Mouse (Mus musculus) bone marrow macrophage, adult 2 months (primary cell): ENCODE results near the gene Oxa1l. TPM values are rescaled to one million over a fixed set of nuclear protein-coding genes. Genes with fewer than 3 reads are reported as not detected.
"Not testable (repeated sequence)": the region's sequence is repeated elsewhere in the genome, so short reads cannot be mapped to it uniquely, and the experiment has no call there.

Experiments used
- H3K27ac ChIP-seq: 2 replicates; pipeline ENCODE4 v1.5.1; 2012; ENCODE audit warnings: low read depth, low read length; ENCODE audit not compliant: insufficient read depth
- H3K4me1 ChIP-seq: 2 replicates; pipeline ENCODE4 v1.6.1; 2012; ENCODE audit warnings: low read length; ENCODE audit not compliant: control insufficient read depth, insufficient read depth
- H3K4me3 ChIP-seq: 2 replicates; pipeline ENCODE4 v1.5.1; 2012; ENCODE audit warnings: mild to moderate bottlenecking, low read length, moderate library complexity; ENCODE audit not compliant: insufficient read depth
- CTCF ChIP-seq: IDR thresholded peaks from 2 replicates; pipeline ENCODE4 v1.5.1; 2012; ENCODE audit warnings: low read depth, mild to moderate bottlenecking, low read length, moderate library complexity
- POLR2A ChIP-seq: IDR thresholded peaks from 2 replicates; pipeline ENCODE4 v1.6.1; 2012; ENCODE audit warnings: mild to moderate bottlenecking, low read depth, low read length, borderline replicate concordance
- polyA plus RNA-seq: library from polyadenylated mRNA; stranded (reverse); fragments of >200 nt; gene quantifications from 2 replicates; pipeline ENCODE4 v1.2.4, GENCODE M21; 2012; ENCODE audit not compliant: missing spikeins, insufficient read depth, insufficient read length

Oxa1l gene
- polyA plus RNA-seq, 1 experiment = 93.1 TPM

DNA sequence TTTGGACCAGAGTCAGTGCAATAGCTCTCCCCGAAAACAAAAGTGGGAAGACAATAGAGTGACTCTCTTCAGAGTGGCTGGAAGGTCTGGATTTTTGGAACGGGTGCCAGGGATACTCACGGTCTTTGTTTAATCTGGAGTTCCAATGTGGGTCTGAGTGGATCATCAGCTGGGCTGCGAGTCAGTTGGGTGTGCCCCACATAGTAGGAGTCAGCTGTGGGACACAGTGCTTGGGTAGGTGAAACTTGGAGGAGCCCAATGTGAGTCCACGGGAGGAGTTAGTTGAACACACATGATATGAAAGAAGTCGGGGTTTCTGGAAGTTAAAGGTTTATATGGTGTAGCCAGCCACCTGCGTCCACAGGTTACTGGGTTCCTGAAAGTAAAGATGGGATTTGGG is 19.8 kb upstream of the Oxa1l start:
- Histone ChIP-seq H3K27ac (no peak overlapping the region), H3K4me1 (no peaks in the 10 kb centered on the region), H3K4me3 (no peak overlapping the region)
- TF ChIP-seq POLR2A = no peak
- TF ChIP-seq CTCF = no peak

GRCm38 (mm10) chr14:54341807-54342206 is 18.8 kb upstream of the Oxa1l start:
- not testable (repeated sequence) for H3K27ac ChIP-seq, H3K4me3 ChIP-seq, H3K4me1 ChIP-seq

- not testable (repeated sequence) for H3K27ac ChIP-seq, H3K4me1 ChIP-seq
- H3K4me3 ChIP-seq = peak overlapping the region; percentile 61
Observed at GRCm38 (mm10) chr14:54350773-54351541, 9.7 kb upstream of the Oxa1l start.

GRCm38 (mm10) chr14:54352314-54352713 is 8.3 kb upstream of the Oxa1l start:
- no peak for TF ChIP-seq POLR2A
- TF ChIP-seq CTCF = no peak
- Histone ChIP-seq H3K4me1 (0 out of 2 replicates have a peak, but pooled peaks cover 2% of the 10 kb centered on the region), H3K27ac (no peak overlapping the region), H3K4me3 (no peak overlapping the region)

DNA sequence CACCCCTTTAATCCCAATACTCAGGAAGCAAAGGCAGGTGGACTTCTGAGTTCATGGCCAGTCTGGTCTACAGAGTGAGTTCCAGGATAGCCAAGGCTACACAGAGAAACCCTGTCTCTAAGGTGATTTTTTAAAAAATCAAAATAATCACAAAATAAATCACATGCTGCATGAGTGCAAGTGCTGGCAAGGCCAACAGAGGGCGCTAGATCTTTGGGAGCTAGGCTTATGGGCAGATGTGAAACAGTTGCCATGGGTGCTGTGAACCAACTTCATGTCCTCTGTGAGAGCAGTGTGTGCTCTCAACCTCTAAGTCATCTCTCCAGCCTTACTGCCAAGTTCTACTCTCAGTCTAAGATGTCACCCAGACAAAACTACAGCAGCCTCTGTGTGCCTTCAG is 6.2 kb upstream of the Oxa1l start:
- Histone ChIP-seq H3K4me1 (0 out of 2 replicates have a peak, but pooled peaks cover 2% of the 10 kb centered on the region), H3K4me3 (no peak overlapping the region), H3K27ac (no peak overlapping the region)
- TF ChIP-seq CTCF = no peak
- no peak for TF ChIP-seq POLR2A

DNA sequence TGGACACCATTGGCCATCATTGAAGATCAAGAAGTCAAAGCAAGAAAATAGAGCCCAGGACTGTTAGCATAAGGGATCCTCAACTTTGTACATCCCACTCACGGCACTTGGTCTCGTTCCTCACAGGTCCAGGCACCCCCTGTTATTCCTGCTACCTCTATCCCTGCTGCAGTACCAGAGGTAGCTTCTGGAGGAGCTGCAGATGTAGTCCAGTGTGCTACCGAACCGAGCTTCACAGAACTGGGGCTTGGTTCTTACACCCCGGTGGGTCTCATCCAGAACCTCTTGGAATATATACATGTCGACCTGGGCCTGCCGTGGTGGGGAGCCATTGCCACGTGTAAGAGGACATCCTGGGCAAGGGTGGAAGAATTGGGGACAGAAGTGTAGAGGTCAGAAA is 2.5 kb downstream of the Oxa1l start:
- no peak overlapping the region for H3K27ac ChIP-seq
- H3K4me1 ChIP-seq = peaks cover 10% of the 10 kb centered on the region
- TF ChIP-seq POLR2A (no peak), CTCF (no peak)
- H3K4me3 ChIP-seq = no peak overlapping the region

- Histone ChIP-seq H3K27ac (no peak overlapping the region), H3K4me3 (no peak overlapping the region), H3K4me1 (peaks cover 10% of the 10 kb centered on the region)
- no peak for TF ChIP-seq CTCF
- TF ChIP-seq POLR2A = no peak
Observed at GRCm38 (mm10) chr14:54365026-54365645, 4.5 kb downstream of the Oxa1l start.

- TF ChIP-seq CTCF (no peak), POLR2A (no peak)
- Histone ChIP-seq H3K4me1 (peaks cover 10% of the 10 kb centered on the region), H3K27ac (no peak overlapping the region), H3K4me3 (no peak overlapping the region)
Observed at GRCm38 (mm10) chr14:54366581-54366980, 5.9 kb downstream of the Oxa1l start.

DNA sequence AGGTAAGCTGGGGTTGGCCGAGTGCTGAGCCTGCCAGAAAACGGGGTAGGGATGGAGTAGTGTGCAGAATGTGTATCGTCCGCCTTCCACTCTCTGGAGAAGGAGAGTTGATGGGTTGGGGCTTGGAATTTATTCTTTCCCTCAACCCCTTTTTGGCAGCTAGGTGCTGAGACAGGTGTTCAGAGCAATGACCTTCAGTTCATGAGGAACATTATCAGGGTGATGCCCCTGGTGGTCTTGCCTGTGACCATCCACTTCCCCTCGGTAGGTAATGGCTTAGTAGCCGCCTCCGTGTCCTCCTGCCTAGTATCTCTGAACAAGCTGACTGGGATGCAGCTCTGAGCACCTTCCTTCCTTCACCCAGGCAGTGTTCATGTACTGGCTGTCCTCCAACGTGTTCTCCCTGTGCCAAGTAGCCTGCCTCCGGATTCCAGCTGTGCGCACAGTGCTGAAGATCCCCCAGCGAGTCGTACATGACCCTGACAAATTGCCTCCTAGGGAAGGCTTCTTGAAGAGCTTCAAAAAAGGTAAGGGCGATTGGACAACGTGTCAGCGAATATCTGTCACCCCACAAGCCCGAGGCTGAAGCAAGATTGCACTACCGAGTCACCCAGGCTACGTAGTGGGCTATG is 6.9 kb downstream of the Oxa1l start:
- Histone ChIP-seq H3K4me3 (no peak overlapping the region), H3K27ac (no peak overlapping the region), H3K4me1 (peaks cover 6% of the 10 kb centered on the region; the same call in 1 of the 2 replicates)
- no peak for TF ChIP-seq POLR2A

DNA sequence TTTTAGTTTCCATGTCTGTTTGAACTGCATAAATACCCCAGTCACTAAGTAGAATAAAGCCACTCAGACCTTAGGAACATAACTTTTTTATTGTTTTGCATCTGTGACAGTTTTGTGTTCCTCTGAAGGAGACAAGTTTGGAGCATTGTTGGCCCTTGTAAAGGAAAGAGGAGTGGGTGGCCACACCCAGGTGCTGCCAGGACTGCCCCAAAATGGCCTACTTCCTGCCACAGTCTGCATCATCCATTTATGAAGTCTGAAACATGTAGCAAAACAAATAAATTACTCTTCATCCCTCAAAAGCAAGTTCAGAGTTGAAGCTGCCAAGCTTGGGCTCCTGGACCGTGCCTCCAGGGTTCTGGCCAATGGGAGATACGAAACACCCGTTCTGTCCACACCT is 8.7 kb downstream of the Oxa1l start:
- TF ChIP-seq CTCF (no peak), POLR2A (no peak)
- Histone ChIP-seq H3K4me3 (no peak overlapping the region), H3K4me1 (peaks cover 4% of the 10 kb centered on the region; the same call in 1 of the 2 replicates), H3K27ac (no peak overlapping the region)
